Mouse (Mus musculus) left cerebral cortex, postnatal 4 days (tissue): ENCODE data around the gene Esr1. TPM values are rescaled to one million over a fixed set of nuclear protein-coding genes. Genes with fewer than 3 reads are reported as not detected.
"Not testable (repeated sequence)": the region's sequence is repeated elsewhere in the genome, so short reads cannot be mapped to it uniquely, and the experiment has no call there.

Experiments
- DNase-seq: peaks from one replicate; pipeline ENCODE4 v3.0.0-alpha.2; 2022
- intact Hi-C: fragments of 180-260 bp; cut with DNase I; formaldehyde crosslinking; loops from one replicate; pipeline ENCODE4 v1.15.1; 2025
- total RNA-seq, 2 experiments: library from RNA; stranded (reverse); gene quantifications; 2 replicates each; pipeline ENCODE4 v1.2.3; 2021

Esr1 gene
- total RNA-seq, 2 experiments from 2014 or later = 3.5 to 3.9 TPM

DNA sequence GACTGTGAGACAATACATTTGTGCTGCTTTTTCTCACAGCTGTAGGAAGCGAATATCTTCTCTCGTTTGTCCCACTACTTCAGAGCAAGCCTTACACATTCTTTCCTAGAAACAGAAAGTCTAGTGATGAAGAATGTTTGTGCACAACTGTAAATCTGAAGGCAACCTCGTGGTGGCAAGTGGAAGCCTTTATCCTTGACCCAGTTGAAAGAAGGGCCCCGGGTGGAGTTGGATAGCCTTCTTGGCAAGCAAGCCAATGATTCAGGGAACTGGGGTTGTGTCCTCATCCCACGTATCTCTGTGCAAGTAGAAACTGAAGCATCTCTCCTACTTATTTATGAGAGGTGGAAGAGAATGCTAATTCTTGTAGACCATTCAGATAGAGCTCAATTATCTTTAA is 71.7 kb downstream of the Esr1 start:
- no peak for DNase-seq
- intact Hi-C loops = loop anchor here (10.0 kb wide), 1 partner anchor 462 kb away; no protein-coding TSS in a partner anchor

DNA sequence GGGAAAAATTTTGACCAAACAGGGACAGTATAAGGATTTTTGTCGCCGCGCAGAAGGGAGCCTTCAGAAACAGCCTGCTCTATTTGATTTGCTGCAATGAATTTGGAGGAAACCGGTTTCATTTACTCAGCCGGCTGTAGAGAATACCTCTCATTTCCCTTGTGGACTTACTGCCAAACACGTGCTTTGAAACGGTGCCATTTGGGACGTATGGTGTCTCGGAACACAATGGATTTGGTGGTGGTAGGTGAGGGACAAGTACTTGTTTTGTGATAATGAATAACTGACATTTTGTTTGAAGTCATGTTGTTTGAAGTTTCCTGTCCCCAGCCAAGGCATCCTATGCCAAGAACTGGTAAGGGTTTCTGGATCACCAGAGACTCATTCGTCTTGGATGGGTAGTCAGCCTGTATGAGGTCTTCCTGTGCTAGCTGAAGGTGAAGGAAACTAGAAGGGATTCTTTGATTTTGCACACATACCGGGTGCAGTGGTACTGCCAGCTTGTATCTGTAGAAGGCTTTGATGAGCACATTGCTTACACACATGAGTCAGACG is 72.4 kb downstream of the Esr1 start:
- intact Hi-C loops = loop anchor here (10.0 kb wide), 1 partner anchor 461 kb away; no protein-coding TSS in a partner anchor
- DNase-seq = peak; percentile 5

DNA sequence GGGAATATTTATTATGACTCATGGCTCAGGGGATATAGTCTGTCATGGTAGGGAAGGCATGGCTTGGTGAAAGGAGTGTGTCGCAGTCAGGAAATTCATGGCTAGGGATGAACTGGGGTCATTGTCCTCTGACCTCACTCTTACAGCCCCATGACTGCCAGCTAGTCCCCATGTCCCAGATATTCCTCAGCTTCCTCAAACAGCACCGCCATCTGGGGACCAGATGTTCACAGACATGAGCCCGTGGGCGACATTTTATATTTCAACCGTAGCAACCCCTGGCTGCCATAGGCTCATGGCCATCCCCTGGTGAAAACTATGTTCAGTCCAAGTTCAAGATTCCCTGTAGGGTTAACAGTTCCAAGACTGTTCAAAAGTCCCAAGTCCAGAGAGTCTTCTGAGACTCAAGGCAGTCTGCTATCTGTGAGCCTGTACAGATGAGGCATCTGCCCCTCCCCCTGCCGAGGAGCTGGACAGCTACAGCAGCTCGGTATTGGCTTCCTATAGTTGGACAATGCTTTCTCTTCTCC is 83.0 kb downstream of the Esr1 start:
- intact Hi-C loops = no loop called here
- no peak for DNase-seq

DNA sequence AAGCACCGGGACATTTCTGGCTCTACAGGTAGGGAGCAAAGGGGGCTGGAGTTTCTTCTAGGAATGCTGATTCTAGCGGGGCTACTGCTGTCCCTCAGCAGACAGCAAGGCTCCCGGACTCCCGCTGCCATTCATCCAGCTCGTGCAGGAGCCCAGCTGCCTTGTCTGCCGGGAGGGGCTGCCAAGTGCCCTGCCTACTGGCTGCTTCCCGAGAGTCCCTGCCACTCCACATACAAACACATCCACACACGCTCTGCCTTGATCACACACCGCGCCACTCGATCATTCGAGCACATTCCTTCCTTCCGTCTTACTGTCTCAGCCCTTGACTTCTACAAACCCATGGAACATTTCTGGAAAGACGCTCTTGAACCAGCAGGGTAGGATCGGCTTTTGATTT is 98.5 kb downstream of the Esr1 start:
- intact Hi-C loops = no loop called here
- DNase-seq = peak; percentile 76

DNA sequence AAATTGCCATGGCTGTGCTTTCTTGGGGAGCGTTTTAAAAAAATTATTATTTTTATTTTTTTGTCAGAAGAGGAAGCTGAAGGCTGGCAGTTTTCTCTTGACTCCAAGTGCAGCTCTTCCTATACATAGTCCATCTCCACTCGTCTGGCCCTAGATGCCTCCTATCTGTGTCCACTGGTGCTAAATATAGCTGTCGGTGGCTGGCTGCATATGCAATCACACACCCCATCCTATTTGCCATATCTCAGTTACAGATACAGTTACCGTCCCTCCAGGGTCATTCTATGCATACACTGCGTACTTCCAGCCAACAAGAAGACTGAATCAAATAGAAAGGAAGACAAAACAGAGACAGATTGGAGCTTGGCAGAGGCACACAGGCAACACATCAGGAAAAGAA is 100.0 kb downstream of the Esr1 start:
- DNase-seq = no peak
- intact Hi-C loops = no loop called here

DNA sequence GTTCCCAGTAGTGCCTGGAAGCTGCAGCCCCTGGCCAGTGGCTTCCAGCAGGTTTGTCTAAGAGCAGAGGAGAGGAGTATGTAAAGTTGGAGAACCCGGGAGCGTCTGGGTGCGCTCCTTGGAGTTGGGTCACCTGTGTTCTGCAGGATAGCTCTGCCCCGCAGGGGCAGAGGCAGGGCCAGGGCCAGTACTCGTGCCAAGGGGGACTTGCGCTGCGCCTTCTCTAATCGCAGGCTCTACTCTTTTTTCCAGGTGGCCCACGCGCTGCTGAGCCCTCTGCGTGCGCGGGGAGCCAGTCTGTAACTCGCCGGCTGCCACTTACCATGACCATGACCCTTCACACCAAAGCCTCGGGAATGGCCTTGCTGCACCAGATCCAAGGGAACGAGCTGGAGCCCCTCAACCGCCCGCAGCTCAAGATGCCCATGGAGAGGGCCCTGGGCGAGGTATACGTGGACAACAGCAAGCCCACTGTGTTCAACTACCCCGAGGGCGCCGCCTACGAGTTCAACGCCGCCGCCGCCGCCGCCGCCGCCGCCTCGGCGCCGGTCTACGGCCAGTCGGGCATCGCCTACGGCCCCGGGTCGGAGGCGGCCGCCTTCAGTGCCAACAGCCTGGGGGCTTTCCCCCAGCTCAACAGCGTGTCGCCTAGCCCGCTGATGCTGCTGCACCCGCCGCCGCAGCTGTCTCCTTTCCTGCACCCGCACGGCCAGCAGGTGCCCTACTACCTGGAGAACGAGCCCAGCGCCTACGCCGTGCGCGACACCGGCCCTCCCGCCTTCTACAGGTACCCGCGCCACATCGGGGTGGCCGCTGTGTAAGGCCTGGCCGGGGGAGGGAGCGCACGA is 100.9 kb downstream of the Esr1 start:
- intact Hi-C loops = no loop called here

DNA sequence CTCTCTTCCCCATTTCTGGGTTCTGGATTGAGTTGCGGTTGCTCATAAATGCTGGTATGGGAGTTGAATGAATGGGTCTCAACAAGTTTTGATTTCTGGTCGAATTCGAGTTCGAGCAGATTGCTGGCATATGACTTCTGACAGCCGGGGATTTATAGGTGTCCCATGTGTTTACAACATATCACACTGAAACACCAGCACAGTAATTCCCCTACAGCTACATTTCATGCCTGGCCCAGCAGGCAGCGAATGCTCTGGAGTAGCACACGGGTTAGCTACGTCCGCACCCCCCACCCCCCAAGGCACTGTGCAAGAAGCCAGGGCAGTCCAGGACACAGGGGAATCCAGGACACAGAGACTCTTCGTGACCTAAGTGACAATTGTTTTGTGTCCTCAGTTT is 102.0 kb downstream of the Esr1 start:
- intact Hi-C loops = no loop called here
- no peak for DNase-seq

More for the DNA sequence above, 100.9 kb downstream of the Esr1 start:
- DNase-seq = peak; percentile 18

DNA sequence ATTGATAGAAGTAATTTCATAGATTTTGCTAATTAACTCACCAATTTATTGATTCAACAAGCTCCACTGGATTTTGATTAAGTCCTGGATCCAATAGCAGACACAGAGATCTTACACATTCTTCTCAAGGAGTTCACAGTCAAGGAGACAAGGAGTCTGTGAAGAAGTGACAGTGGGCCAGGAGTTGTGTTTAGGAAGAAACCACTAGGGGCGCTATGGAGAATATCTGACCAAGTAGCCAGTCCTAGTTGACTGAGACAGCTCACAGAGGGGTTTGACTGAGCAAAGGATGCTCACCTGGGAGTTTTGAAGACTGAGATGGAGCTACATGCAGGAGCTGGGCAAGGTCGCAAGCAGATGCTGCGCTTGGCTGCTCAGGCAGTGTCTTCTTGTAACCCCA is 113.5 kb downstream of the Esr1 start:
- intact Hi-C loops = no loop called here
- no peak for DNase-seq

DNA sequence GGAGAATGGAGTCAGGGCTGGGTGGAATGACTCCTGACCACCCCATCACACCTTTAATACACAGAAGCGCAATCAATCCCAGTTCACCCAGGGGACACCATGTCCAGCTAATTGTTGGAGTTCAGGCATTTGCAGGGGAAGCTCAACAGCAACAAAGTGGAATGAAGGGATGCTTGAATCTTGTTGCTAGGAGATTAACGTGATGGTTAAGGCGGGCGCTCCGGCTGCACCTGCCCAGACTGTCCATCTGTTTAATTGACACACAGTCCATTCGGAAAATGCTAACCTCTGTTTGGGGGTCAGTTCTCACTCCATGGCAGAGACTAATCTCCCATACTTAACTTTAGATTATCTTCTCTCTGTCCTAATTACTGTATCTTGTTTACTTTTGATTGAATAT is 114.7 kb downstream of the Esr1 start:
- DNase-seq = no peak
- intact Hi-C loops = no loop called here

DNA sequence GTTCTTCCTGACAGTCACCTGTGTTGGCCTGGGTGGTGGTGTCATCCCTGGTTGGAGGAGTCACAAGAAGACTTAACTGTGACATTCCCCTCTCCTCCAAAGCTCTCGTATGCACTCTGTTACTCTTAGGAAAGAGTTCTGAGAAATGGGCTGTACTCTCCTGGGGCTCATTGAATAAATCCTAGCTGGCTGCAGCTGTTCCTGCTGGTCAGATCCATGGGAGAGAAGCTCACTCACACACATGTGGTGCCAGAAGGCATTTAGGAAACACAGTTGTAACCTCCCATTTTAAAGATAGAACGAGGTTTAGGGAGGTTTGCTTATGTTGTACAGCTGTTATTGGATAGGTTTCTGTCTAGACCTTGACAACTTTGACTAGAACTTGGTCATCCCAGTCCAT is 120.9 kb downstream of the Esr1 start:
- DNase-seq = no peak
- intact Hi-C loops = no loop called here

DNA sequence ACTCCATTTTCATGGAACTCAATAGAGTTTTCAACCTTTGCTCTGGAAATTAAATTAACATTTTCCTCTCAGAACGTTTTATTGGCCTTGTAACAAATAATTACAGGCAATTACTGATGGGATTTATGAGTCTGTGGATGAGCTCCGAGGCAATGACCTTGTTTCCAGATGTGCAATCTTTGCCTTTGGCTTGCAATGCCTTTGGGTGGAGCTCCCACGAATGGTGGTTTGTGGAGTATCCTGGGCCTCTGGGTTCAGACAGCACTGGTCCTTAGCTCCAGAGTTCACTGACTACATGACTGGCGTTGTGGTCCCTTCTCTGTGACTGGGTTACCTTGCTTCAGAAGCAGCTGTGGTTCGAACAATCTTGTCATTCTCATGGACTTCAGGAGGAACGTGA is 122.6 kb downstream of the Esr1 start:
- intact Hi-C loops = no loop called here
- DNase-seq = no peak

DNA sequence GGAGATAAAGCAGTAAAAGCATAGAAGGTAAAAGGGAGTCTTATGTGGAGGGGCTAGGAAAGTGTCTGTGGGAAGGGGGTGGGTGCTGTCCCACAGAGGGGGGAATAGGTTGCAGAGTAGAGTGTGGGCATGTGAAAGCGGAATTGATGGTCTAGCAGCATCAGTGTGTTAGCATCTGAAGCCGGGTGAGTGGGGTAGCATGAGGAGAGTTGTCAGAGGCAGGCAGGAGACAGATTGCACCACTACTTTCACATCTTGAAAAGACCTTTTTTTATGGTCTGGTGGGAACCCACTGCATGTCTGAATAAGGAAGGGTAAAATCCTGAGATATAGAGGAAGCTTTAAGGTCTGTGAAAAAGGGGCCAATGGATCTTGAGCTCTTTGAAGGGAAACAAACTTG is 123.5 kb downstream of the Esr1 start:
- no peak for DNase-seq
- intact Hi-C loops = no loop called here

DNA sequence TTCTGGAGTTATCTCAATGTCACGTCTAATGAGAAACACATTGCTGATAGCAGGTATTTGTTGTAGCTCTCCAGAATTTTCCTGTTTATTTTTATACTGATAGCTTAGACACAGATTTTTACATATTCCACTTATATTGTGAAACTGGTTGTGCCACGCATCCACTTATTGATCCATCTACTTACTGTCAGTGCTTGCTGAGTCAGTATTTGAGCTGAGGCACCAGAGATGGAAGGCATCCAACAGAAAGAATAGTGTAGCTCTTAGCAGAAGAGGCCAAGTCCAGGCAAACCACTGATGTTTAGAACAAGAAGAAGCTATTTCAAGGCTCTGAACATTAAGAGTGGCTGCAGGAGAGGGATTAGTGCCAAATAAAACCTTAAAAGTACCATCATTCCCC is 126.9 kb downstream of the Esr1 start:
- intact Hi-C loops = no loop called here
- no peak for DNase-seq

DNA sequence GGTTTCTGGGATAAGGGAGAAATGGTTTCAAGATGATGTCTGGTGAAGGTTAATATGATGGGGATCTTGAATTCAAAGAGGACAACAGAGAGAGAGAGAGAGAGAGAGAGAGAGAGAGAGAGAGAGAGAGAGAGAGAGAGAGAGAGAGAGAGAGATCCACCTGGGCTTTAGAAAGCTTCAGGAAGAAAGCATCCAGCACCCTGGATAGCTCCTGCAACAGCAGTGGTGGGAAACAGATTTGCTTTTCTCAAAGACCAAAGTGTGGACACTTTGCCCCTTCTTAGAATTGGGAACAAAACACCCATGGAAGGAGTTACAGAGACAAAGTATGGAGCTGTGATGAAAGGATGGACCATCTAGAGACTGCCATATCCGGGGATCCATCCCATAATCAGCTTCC is 139.7 kb downstream of the Esr1 start:
- intact Hi-C loops, DNase-seq: not testable (repeated sequence)

DNA sequence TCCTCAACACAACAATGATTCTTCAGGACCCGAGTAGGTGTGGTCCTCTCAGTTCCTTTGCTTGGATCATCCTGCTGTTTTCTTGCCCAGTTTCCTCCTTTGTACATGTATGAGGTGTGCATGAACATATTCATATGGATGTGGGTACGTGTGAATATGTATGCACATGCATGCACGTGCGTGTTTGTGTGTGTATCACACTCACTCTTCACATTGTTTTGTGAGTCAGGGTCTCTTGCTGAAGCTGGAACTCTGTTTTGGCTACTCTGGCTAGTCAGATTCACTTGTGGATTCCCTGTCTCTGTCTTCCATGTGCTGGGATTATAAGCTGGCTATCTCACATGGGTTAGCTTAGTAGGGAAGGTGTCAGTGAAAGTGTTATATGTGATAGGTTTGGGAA is 141.6 kb downstream of the Esr1 start:
- intact Hi-C loops = no loop called here
- DNase-seq = no peak

DNA sequence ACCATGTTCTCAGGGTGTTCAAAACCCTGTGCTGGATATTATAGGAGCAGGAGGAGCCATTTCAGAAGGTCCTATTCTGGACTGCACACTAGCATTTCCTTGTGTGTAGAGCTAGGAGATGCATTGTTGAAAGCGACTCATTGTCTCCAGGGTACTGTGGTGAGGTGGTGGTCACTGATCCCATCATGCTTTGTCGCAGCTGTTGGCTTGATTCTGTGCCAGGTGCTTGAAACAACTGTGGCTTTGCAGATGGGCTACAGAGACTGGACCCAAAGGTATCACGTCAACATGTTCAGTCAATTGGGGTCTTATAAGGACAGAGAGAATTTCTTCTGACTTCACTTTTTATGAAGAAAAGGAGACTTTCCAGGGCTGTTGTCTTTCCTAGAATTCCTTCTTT is 164.1 kb downstream of the Esr1 start:
- DNase-seq = peak; percentile 37
- intact Hi-C loops = no loop called here

DNA sequence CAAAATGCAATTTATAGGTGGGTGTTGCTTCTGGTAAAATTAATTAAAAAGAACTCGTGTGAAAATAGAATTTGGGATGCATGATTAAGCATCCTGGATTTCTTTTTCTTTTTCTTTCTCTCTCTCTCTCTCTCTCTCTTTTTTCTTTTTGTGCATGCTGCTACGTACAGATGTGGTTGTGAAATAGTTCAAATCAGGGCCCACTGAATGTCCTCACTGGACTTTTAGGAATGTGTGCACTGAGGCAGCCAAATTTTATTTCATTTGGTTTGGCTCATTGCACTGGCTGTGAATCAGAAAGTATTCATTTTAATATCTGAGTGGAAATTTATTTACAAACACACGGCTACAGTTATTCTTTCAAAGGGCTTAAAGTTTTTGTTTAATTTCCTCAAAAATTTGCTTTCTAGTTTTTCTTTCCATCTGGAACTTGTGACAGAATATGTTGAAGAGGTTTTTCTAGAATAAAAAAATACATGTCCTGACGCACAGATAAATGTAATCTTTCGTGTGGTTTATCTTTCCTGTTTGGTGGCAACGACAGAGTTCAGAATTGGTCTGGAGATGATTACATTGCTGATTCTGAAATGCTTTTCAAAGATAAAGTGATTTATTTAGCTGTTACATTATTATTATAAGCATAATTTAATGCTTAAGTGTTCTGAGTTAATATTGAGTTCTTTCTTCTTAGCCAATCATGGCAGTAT is 164.8 kb downstream of the Esr1 start:
- intact Hi-C loops = no loop called here
- no peak for DNase-seq

DNA sequence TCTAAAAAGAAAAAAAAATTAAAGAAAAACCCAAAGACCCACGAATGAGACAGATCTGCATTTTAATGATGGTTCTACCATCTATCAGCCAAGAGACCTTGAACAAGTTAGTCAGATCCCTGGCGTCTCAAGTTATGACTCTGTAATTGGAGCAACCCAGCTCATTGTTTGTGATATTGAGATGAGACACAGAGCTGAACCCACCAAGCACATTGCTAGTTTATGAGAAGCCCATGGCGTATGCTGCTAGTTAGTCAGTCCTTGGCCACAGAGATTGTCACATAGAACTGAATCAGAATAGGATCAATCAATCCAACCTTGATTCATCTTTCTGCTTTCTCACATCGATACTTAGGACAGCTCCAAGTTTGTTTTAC is 165.3 kb downstream of the Esr1 start:
- intact Hi-C loops = no loop called here

DNA sequence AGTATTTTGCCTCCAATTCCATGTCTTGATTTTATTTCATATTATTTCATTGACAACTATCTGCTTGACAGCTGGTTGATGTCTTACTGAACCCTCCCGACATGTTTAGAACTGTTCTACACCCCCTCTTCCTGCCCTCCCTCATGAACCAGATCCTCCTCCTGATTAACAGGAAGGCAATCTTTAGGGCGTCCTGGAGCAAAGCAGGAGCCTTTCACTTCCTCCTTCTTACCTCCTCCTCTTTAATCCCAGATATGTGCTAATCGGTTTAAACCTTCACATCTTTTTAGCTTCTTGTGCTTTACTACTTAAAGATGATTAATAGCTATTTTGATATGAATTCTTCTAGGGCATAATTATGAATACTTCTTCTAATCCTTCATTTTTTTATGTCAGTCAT is 166.6 kb downstream of the Esr1 start:
- intact Hi-C loops = no loop called here
- DNase-seq = no peak

More for the DNA sequence above, 165.3 kb downstream of the Esr1 start:
- DNase-seq = no peak

DNA sequence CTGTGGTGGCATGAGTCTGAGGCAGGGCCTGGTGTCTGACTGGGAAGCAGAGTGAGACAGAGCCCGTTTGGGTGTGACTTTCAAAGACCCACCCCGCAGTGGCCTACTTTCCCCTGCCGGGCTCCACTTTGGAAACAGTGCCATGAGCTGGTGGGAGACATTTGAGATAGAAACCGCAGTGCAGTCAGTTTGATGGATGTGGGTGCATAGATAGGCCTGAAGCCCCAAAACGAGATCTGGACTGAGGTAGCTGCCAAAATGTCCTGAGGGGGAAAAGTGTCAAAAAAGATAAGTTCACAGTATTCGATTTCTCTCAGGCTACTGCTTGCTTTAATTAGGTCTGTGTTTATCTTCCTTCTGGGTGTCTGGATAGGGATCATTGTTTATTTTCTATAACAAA is 169.5 kb downstream of the Esr1 start:
- intact Hi-C loops = no loop called here

DNA sequence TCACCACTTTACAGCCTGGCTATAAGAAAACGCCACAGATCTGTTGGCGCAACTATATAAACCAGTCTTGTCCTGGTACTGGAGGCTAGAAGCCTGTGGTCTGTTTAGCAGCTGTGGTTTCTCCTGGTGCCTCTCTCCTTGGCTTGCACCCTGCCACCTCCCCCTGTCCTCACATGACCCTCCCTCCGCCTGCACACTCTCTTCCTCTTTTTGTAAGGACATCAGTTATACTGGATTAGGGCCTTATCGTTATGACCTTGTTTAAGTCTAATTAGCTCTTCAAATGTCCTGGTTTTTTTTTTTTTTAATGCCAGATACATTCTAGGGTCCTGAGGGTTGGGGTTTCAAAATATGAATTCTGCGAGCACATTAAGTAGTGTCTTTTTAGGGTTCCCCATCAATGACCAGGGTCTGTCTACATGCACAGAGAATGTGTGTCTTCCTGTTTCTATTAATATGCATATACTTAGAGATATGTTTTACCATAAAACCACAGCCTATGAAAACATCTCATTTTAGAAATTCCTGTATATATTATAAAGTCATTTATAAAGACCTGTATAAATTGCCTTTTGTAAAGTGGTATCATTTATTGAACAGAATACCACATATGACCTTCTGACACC is 175.7 kb downstream of the Esr1 start:
- intact Hi-C loops = no loop called here
- DNase-seq = no peak

More for the DNA sequence above, 169.5 kb downstream of the Esr1 start:
- DNase-seq = no peak
